Mouse (Mus musculus) regulatory T cell (primary cell): ENCODE results near the gene Stk11.

Experiments
- in situ Hi-C: fragments of 300-600 bp; cut with MboI, MseI; formaldehyde crosslinking; loops from one replicate; pipeline ENCODE4 v1.15.1; 2025; ENCODE audit warnings: high pct_unique_total_duplicates

The Stk11 gene

GRCm38 (mm10) chr10:80094684-80095083, 20.9 kb upstream of the Stk11 start:
- in situ Hi-C loops = no loop called here

- in situ Hi-C loops = no loop called here
Measured at GRCm38 (mm10) chr10:80095547-80095946, 20.1 kb upstream of the Stk11 start.

- in situ Hi-C loops = no loop called here
Measured at GRCm38 (mm10) chr10:80097275-80097674, 18.3 kb upstream of the Stk11 start.

GRCm38 (mm10) chr10:80098630-80099029, 17.0 kb upstream of the Stk11 start:
- in situ Hi-C loops = no loop called here

- in situ Hi-C loops = no loop called here
Measured at GRCm38 (mm10) chr10:80100982-80101381, 14.6 kb upstream of the Stk11 start.

- in situ Hi-C loops = no loop called here
Measured at GRCm38 (mm10) chr10:80102216-80102915, 13.2 kb upstream of the Stk11 start.

- in situ Hi-C loops = no loop called here
Measured at GRCm38 (mm10) chr10:80103032-80103431, 12.6 kb upstream of the Stk11 start.

- in situ Hi-C loops = no loop called here
Measured at GRCm38 (mm10) chr10:80104181-80104580, 11.4 kb upstream of the Stk11 start.

- in situ Hi-C loops = no loop called here
Measured at GRCm38 (mm10) chr10:80105460-80105859, 10.1 kb upstream of the Stk11 start, which contains the start of gene Sbno2. Gene Sbno2, minus strand, starts transcription at chr10:80105571.

- in situ Hi-C loops = no loop called here
Measured at GRCm38 (mm10) chr10:80105926-80106325, 9.7 kb upstream of the Stk11 start.

- in situ Hi-C loops = no loop called here
Measured at GRCm38 (mm10) chr10:80107678-80108077, 7.9 kb upstream of the Stk11 start.

GRCm38 (mm10) chr10:80114341-80115284, 990 bp upstream of the Stk11 start:
- in situ Hi-C loops = loop anchor here (10.0 kb wide), 1 partner anchor 130 kb away; the partner anchor contains the start of genes Cnn2 and Tmem259

- in situ Hi-C loops = loop anchor here (10.0 kb wide), 1 partner anchor 131 kb away; the partner anchor contains the start of genes Cnn2 and Tmem259
Measured at GRCm38 (mm10) chr10:80115944-80116335, 337 bp downstream of the Stk11 start.

- in situ Hi-C loops = loop anchor here (10.0 kb wide), 1 partner anchor 132 kb away; the partner anchor contains the start of genes Cnn2 and Tmem259
Measured at GRCm38 (mm10) chr10:80116563-80116926, 942 bp downstream of the Stk11 start.

- in situ Hi-C loops = loop anchor here (10.0 kb wide), 1 partner anchor 132 kb away; the partner anchor contains the start of genes Cnn2 and Tmem259
Measured at GRCm38 (mm10) chr10:80116927-80117691, 1.5 kb downstream of the Stk11 start.

- in situ Hi-C loops = loop anchor here (10.0 kb wide), 1 partner anchor 133 kb away; the partner anchor contains the start of genes Cnn2 and Tmem259
Measured at GRCm38 (mm10) chr10:80117736-80118135, 2.1 kb downstream of the Stk11 start.

GRCm38 (mm10) chr10:80118552-80118951, 2.9 kb downstream of the Stk11 start:
- in situ Hi-C loops = loop anchor here (10.0 kb wide), 1 partner anchor 134 kb away; the partner anchor contains the start of genes Cnn2 and Tmem259

- in situ Hi-C loops = no loop called here
Measured at GRCm38 (mm10) chr10:80120146-80120545, 4.5 kb downstream of the Stk11 start.

GRCm38 (mm10) chr10:80121639-80122038, 6.0 kb downstream of the Stk11 start:
- in situ Hi-C loops = no loop called here

- in situ Hi-C loops = no loop called here
Measured at GRCm38 (mm10) chr10:80123932-80124562, 8.4 kb downstream of the Stk11 start.

- in situ Hi-C loops = no loop called here
Measured at GRCm38 (mm10) chr10:80127920-80128319, 12.3 kb downstream of the Stk11 start.
